Mouse (Mus musculus): ENCODE results near the gene Tle6.

Gene Tle6

GRCm38 (mm10) chr10:81553807-81554755 lies 46.8 kb downstream of the Tle6 start:
- in situ Hi-C loops (cut with MboI; ENCODE audit: low pct_unique_long_range_greater_than_20kb in 1 of 2, low sequenced_read_pairs in 2 of 2, unreplicated experiment in 1 of 2), result loop anchor here in 1 of 2 experiments (10.0 kb wide), 2 partner anchors 49 to 51 kb away; partner anchors contain the start of genes BC025920, S1pr4 and Tle6

DNA sequence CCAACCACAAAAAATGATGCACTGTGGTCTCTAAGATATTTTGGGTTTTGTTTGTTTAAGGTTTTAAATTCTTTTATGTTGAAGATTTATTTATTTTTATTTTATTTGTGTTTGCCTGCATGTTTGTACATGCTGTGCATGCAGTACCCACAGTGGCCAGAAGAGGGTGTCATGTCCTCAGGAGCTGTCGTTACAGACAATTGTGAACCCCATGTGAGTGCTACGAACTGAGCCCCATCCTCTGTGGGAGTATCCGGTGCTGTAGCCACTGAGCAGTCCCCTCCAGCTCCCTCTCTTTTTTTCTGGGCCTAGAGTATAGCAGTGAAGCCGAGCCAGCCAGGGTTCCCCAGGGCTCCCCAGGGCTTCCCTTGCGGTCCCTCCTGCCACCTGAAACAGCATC lies 47.6 kb downstream of the Tle6 start:
- in situ Hi-C loops (cut with MboI; ENCODE audit: low pct_unique_long_range_greater_than_20kb in 1 of 2, low sequenced_read_pairs in 2 of 2, unreplicated experiment in 1 of 2), result loop anchor here in 1 of 2 experiments (10.0 kb wide), 2 partner anchors 48 to 52 kb away; partner anchors contain the start of genes BC025920, S1pr4 and Tle6

- in situ Hi-C loops (cut with MboI; ENCODE audit: low pct_unique_long_range_greater_than_20kb in 1 of 2, low sequenced_read_pairs in 2 of 2, unreplicated experiment in 1 of 2), result loop anchor here in 1 of 2 experiments (10.0 kb wide), 2 partner anchors 47 to 53 kb away; partner anchors contain the start of genes BC025920, S1pr4 and Tle6
Observed at GRCm38 (mm10) chr10:81551597-81552102, 49.2 kb downstream of the Tle6 start.

DNA sequence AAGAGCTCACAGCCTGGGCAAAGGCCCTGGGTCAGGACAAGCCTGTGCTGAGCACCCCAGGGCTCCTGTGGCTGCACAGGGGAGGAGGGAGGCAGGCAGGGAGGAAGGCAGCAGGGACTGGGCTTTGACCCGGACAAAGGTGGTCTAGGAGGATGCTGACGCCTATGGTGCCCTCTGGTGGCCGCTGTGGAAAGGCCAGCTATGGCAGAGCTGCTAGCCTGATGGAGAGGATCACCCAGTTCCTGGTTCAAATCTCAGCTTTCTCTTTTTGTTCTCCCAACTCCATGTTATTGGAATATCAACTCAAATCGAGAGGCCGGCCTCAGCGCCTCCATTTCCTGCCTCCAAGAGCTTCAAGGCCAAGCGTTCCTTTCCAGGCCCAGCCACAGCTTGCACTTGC lies 50.6 kb downstream of the Tle6 start:
- in situ Hi-C loops (cut with MboI; ENCODE audit: low pct_unique_long_range_greater_than_20kb in 1 of 2, low sequenced_read_pairs in 2 of 2, unreplicated experiment in 1 of 2), result loop anchor here in 1 of 2 experiments (10.0 kb wide), 2 partner anchors 45 to 55 kb away; partner anchors contain the start of genes BC025920, S1pr4 and Tle6

GRCm38 (mm10) chr10:81548944-81549343 lies 51.9 kb downstream of the Tle6 start:
- in situ Hi-C loops (cut with MboI; ENCODE audit: low pct_unique_long_range_greater_than_20kb in 1 of 2, low sequenced_read_pairs in 2 of 2, unreplicated experiment in 1 of 2), result no loop called here

DNA sequence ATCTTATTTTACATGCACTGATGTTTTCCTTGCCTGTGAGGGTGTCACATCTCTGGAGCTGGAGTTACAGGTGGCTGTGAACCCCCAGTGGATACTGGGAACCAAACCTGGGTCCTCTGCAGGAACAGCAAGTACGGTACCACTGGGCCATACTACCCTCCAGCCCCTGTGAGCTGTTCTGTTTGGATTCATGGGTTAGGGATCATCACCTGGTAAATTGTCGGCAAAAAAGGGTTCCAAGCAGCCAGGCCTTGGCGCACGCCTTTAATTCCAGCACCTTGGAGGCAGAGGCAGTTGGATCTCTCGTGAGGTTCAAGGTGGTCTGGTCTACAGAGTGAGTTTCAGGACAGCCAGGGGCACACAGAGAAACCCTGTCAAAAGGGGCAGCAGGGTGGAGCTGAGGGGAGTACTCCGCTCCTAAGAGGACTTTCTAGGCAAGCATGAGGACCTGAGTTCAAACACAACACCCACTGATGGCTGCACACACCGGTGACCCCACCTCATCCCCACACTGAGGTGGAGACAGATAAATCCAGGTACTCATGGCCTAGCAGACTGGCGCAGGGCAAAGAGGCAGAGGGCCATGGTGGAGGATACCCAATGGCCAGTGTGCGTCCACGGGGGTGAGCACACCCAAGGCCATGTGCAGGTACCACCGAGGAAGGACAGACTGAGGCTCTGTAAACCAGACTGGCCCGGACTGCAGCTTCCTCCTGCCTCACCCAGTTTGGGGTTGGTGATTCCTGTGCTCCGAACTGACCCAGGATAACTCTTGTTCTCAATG lies 53.9 kb downstream of the Tle6 start:
- in situ Hi-C loops (cut with MboI; ENCODE audit: low pct_unique_long_range_greater_than_20kb in 1 of 2, low sequenced_read_pairs in 2 of 2, unreplicated experiment in 1 of 2), result no loop called here

- in situ Hi-C loops (cut with MboI; ENCODE audit: low pct_unique_long_range_greater_than_20kb in 1 of 2, low sequenced_read_pairs in 2 of 2, unreplicated experiment in 1 of 2), result no loop called here
Observed at GRCm38 (mm10) chr10:81546332-81546731, 54.5 kb downstream of the Tle6 start.

DNA sequence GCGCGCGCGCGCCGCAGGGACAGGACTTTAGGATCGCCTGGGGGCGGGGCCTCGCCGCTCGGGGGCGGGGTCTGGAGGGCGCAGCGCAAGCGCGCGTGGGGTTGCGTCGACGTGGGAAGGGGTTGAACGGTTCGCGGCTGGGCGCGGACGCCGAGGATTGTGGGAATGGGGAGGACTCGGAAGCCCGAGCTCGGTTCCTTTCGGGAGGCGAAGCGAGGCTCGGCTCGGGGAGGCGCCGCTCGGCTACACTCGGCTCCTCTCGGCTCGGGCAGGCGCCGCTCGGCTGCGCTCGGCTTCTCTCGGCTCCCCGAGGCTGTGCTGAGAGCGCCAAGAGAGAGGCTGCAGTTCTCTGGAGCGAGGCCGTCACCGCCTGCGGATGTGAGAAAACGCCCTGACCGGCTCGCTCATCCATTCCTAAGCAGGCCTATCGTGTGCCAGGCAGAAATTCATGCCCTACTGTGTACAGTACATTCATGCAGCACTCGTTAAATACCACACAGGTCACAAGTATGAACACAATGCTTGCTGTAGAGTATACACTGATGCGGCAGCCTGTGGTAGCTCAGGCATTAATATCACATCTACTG lies 55.6 kb downstream of the Tle6 start, which contains the start of gene Gna11:
Gene Gna11 (minus strand): TSS at position 30 of the 587 bp plus-strand sequence.
- in situ Hi-C loops (cut with MboI; ENCODE audit: low pct_unique_long_range_greater_than_20kb in 1 of 2, low sequenced_read_pairs in 2 of 2, unreplicated experiment in 1 of 2), result no loop called here

GRCm38 (mm10) chr10:81544296-81545160 lies 56.3 kb downstream of the Tle6 start:
- in situ Hi-C loops (cut with MboI; ENCODE audit: low pct_unique_long_range_greater_than_20kb in 1 of 2, low sequenced_read_pairs in 2 of 2, unreplicated experiment in 1 of 2), result no loop called here

GRCm38 (mm10) chr10:81543633-81544032 lies 57.2 kb downstream of the Tle6 start:
- in situ Hi-C loops (cut with MboI; ENCODE audit: low pct_unique_long_range_greater_than_20kb in 1 of 2, low sequenced_read_pairs in 2 of 2, unreplicated experiment in 1 of 2), result no loop called here

GRCm38 (mm10) chr10:81542727-81543460 lies 58.0 kb downstream of the Tle6 start:
- in situ Hi-C loops (cut with MboI; ENCODE audit: low pct_unique_long_range_greater_than_20kb in 1 of 2, low sequenced_read_pairs in 2 of 2, unreplicated experiment in 1 of 2), result no loop called here

GRCm38 (mm10) chr10:81541803-81542202 lies 59.1 kb downstream of the Tle6 start:
- in situ Hi-C loops (cut with MboI; ENCODE audit: low pct_unique_long_range_greater_than_20kb in 1 of 2, low sequenced_read_pairs in 2 of 2, unreplicated experiment in 1 of 2), result no loop called here

- in situ Hi-C loops (cut with MboI; ENCODE audit: low pct_unique_long_range_greater_than_20kb in 1 of 2, low sequenced_read_pairs in 2 of 2, unreplicated experiment in 1 of 2), result no loop called here
Observed at GRCm38 (mm10) chr10:81541363-81541762, 59.5 kb downstream of the Tle6 start.
